Mouse (Mus musculus) thymus, adult 18-20 months (tissue): ENCODE measurements around the gene 1810046K07Rik.

Source experiments
- DNase-seq, 2 experiments: peaks; one replicate each; pipeline ENCODE4 v3.0.0; 2022; ENCODE audit warnings: mixed read lengths in 2 of 2

1810046K07Rik gene

DNA sequence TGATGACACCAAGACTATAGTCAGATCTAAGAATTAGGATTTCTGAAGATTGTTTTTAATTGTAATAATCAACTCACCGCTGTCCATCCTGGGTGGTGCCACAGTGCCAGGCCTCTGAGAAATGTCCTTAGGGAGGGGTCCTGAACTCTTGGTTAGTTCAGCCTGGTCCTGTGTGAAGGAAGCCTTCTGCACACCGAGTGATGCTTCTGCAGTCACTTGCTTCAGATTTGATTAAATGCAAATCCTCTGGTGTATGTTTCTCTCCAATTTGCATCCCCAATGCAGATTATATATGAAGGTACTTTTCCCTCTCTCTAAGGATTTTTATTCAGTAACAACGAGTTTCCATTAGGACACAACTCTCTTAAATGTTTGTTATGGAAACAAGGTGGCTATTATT is at the start of gene 1810046K07Rik:
Gene 1810046K07Rik (minus strand): TSS at position 187 of the 400 bp plus-strand sequence.
- no peak for DNase-seq

DNA sequence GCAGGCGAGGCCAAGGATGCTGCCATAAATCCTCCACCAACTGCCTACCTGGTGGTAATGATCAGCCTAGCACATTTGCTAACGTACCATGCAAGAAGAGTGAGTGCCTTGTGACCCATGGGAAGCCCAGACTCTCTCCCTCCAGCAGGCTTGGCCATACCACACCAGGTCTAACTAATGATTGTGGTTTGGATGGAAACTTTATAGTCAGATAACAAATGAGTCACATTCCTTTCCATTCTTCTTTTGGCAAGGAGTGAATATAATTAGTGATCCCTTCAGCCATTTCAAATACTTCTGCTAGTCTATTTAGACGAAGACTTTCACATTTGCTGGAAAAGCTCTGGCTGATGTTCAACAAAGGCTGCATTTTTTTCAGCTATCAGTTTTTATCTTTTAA is 40.8 kb upstream of the 1810046K07Rik start:
- DNase-seq: no peak

- DNase-seq: no peak
Measured at GRCm38 (mm10) chr9:51367124-51367523, 38.4 kb upstream of the 1810046K07Rik start.

DNA sequence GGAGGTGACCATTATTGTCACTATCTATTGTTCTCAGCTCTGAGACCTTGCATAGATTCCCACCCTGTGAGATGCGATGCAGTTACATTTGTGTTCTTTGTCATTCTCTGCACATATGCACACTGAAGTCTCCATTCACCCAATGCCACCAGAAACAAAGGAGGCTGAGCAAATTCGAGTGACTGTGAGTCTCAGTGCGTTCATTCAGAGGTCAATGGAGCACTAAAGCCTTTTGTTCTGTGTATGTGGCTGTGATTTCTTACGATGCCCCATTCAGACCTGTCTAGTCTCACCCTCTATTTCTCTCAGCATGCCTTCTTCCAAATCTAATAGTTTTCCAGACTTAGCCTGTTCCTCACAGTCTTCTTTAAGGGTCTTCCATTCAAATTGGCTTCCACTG is 35.3 kb upstream of the 1810046K07Rik start:
- DNase-seq: no peak

DNA sequence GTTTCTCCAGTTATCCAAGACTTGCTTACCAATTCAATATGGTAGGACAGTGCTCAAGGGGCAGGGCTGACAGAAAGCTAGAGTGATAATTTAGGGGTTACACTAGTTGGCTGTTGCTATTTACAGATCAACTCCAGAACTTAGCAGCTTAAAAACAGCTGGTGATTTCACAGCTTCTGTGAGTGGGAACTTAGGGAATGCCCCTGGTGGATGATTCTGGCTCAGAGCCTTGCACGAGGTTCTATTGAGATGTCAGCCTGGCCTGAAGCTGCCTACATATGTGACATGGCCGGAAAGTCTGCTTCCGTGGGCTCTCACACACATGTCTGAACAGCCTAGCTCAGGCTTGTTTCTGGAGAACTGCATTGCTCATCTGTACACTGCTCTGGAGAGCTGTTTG is 24.8 kb upstream of the 1810046K07Rik start:
- DNase-seq: no peak

GRCm38 (mm10) chr9:51352896-51353295 is 24.2 kb upstream of the 1810046K07Rik start:
- DNase-seq: no peak

- no peak for DNase-seq
Measured at GRCm38 (mm10) chr9:51349422-51349821, 20.7 kb upstream of the 1810046K07Rik start.

GRCm38 (mm10) chr9:51345768-51346167 is 17.1 kb upstream of the 1810046K07Rik start:
- DNase-seq: no peak

DNA sequence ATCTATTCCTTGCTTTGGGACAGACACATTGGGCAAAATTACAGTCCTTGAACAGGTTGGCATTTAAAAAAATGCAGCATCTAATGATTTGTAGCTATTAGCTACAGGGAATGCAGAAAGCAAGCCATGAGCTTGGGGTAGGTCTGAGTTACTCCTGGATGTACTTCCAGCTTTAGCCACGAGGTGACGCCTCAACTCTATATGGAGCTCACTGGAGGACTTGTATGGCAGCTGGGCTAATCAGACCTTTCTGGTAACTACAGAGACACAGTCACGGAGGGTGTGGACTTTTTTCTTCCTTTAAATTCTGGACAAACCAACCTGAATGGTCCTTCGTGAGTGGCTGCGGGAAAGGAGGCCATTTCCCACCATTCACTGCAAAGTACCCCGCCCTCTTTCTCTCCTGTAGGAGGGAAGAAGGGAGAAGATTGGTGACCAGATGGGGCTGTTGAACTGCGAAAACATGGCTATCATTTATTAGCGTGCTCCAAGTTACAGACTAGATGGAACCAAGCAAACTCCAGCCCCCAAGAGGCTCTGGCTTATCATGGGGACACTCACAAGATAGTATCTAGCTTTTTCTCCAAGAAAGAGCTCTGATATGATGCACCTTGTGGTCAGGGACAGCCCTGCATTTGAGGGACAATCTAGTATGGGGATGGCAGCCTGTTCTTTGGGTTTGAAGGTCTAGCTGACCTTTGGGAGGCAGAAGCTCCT is 6.7 kb upstream of the 1810046K07Rik start:
- DNase-seq: peak; percentile 43 to 57

DNA sequence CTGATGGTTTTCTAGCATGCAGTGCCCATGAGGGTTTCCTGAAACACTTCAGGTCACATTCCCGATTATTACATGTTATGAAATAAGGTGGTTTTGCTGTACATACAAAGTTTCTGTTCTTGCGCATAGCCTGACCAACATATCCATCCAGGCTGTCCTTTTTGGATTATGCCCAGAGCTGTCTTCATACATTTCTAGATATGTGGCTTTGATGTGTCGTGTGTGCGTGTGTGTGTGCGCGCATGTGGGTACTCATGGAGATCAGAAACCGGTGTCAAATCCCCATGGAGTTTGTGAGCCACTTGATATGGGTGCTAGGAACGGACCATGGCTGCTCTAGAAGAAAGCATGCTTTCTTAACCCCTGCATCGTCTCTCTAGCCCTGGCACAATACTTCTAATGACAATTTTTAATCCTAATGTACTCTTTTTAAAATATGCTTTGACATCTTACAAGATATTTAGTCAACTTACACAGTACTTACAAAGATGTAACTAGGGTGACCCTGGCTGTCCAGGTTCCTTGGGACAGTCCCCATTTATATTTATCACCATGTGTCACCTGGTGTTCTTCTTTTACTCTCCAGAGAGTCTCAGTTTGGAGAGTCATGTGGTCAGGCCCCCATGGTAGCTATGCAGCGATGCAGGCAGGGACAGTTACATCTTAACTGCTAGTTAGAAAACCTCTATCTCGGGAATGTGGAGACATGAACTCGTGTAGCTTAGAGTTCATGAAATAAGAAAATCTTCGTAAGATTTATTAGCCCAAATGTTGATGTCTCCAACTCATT is 2.9 kb upstream of the 1810046K07Rik start:
- no peak for DNase-seq

GRCm38 (mm10) chr9:51327555-51327903 is 1.2 kb downstream of the 1810046K07Rik start:
- no peak for DNase-seq

DNA sequence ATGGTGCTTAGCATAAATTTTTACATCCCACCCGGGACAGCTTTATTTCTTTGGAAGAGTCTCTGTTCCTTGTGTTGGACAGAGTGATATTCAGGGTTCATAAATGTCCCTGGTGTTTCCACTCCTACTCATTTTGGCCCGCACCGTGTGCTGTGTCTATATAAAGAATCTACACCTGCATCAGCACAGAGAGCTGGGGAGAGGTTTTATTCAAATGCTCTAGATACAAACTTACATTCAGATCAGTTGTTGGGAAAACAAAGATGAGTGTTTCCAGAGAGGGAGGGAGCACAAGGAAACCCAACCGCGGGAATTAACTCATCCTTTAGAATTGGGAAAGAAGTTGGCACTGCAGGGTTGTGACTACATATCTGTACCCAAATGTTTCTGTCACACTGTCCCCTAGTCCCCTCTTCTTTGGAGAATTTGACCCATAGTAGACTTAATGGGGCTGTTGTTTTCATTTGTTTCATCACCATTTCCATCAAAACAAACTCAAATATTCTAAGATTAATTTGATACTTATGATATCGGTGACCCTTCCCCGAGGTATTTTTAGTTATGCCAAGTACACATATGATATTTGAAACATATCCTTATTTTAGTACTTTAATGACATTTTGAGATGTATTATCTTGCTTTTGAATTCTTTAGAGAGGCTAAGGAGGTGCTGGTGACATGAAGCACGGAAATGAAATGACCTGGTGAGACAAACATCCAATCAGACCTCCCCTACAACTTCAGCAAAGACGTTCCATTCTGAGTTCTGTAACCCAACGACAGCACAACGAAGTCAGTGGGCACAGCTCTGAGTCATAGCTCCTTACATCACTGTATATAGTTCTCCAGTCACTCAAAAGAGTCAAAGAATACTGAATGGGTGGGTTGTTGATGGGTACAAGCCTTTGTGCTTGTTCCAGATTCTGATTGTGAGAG is 1.8 kb downstream of the 1810046K07Rik start:
- no peak for DNase-seq

- no peak for DNase-seq
Measured at GRCm38 (mm10) chr9:51324406-51325065, 4.2 kb downstream of the 1810046K07Rik start.

GRCm38 (mm10) chr9:51320096-51320495 is 8.6 kb downstream of the 1810046K07Rik start:
- no peak for DNase-seq

GRCm38 (mm10) chr9:51318246-51318645 is 10.5 kb downstream of the 1810046K07Rik start:
- no peak for DNase-seq

DNA sequence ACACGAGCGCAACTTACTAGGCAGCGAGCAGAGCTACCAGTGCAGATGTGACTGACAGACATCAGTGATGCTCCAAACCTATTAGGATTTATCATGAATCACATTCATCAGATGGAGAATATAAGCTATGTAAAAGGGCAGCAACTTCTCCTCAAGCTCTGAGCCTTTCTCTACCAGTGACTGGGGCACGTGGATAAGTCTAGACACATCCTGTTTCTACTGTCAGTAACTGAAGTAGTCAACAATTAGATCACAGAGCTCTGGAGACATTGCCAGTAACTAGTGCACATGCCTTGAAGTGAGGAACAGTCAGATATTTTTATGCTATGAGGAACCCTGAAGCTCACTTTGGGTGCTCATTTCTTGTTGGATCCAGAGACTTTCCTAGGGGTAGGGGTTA is 11.4 kb downstream of the 1810046K07Rik start:
- DNase-seq: no peak

DNA sequence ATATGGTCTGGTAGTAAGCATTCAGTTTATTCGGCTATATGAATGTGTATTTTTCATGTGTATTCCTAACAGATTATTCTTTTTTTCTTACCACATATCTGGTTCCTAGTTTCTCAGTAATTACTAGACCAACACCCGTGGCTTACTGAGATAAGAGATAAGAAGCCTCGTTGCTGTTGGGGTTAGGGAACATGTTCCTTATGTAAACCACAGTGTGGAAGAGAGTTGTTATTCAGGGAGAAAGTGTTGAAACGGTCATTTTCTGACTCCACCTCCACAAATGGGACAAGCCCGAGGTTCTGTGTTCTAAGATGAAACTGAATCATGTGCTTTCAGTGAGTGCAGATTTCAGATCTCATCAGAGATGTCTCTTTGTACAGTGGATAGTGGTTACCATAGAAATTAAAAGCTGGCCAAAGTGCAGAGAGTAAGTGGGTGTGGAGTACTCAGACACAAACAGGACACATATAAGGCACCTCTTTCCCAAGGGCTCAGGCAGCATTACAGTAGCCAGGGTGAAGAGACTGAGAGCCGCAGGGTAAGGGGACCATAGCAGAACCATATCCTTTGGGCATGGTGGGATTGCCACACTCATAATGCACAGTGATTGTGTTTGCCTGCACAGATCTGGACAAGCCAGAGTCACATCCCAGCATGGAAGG is 13.2 kb downstream of the 1810046K07Rik start:
- no peak for DNase-seq

GRCm38 (mm10) chr9:51312554-51313317 is 16.0 kb downstream of the 1810046K07Rik start:
- no peak for DNase-seq

- no peak for DNase-seq
Measured at GRCm38 (mm10) chr9:51310515-51310914, 18.2 kb downstream of the 1810046K07Rik start.

DNA sequence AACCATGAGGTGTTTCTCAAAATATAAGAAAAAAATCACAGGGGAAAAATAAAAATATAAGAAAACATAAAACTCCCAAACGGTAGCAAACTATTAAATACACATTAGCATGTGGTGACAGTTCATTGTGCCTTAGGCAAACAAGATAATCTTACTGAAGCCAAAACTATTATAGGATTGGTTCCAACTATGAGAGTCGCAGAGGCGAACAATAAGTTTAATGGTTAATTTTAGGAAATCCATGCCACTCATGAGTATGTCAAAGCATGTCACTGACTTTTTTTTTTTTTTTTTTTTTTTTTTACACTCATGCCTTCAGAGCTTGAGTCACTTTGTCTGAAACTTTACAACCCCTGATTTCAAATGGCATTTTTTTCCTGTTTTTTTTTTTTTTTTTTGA is 22.4 kb downstream of the 1810046K07Rik start:
- DNase-seq: no peak

DNA sequence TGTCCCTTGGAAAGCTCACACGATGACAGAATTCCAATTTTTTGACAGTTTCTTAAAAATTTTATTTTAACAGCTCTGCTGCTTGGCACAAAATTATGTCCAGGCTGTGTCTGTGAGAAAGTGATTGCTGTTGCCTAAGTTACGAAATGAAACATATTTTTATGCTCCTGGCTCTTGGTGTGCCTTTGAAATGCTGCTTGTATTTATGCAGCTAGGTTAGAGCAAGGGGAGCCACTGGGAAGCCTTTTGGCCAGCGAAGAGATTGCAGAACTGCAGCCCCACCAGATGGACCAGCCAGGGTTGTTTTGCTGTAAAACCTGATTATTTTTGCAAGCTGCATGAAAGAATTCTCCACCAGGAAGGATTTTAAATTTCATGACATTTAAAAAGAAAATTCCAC is 23.6 kb downstream of the 1810046K07Rik start:
- no peak for DNase-seq
